Mouse (Mus musculus) frontal cortex, postnatal 25 days (tissue): ENCODE data around the gene Mymk.

Experiments used
- DNase-seq, 2 experiments: peaks; one replicate each; pipeline ENCODE4 v3.0.0; 2022; ENCODE audit warnings: low spot score in 2 of 2

Gene Mymk

DNA sequence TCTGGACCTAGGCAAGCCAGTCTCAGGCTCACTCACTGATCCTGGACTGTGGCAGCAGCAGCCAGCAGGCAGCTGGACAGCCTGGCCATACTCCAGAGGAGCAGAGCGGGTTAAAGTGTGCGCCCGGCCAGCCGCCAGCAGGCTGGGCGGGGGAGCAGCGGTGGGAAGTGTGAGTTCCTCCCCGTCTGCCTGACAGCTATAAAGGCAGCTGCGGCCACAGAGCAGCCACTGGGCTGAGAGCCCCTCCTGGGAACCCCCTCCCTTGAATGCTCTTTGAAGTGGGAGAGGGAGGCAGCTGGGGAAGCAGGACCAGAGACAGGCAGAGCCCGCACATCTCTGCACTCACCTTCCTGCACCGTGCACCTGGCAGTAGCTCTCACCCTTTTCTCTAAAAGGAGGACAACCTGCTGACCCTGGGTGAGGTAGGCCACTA lies 7.2 kb upstream of the Mymk start, which contains the start of gene Adamtsl2:
Adamtsl2 (plus strand) TSS at position 228 of the 433 bp plus-strand sequence.
- peak in 1 of 2 experiments; percentile 38 for DNase-seq

DNA sequence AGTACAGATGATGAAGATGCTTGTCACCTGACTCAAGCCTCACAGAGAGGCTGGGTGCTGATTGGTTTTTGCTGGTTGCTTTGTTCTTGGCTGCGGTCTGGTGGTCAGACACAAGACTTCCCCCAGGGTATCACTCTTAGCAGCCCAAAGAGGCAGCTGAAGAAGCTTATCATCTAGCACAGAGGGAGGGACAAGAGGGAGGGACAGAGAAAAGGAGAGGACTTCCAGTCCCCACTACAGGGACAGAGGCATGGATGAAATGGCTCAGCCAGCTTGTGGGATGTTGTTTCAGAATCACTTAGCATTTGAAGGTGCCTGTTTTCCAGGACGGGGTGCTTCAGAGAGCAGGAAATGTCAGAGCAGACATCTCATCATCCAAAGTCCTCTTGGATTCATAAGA lies 6.3 kb upstream of the Mymk start:
- DNase-seq: no peak

DNA sequence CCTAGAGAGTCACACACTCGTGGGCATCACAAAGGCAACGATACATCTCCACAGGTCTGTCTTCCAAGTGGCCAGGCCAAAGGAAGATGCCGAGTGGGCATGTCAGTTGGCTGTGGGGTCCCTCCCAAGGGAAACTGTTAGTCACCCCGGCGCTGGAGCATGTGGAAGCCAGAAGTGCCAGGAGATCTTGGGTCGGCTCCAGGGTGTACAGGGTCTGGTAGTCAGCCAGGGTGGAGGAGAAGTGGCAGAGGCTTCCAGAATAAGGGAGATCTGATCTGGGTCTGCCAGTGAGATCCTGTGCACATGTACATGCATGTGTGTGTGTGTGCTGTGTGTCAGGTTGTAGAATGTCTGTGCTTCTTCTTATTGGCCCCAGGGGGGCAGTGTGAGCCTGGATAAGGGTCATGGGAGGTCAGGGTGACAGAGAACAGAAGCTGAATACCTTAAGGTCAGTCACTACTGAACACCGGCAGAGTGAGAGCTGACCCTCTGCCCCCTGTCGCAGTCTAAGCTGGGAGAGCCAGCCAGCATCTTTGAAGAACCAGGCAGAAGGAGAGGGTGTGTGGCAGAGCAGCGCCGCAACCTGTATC lies 5.8 kb upstream of the Mymk start:
- DNase-seq: no peak

DNA sequence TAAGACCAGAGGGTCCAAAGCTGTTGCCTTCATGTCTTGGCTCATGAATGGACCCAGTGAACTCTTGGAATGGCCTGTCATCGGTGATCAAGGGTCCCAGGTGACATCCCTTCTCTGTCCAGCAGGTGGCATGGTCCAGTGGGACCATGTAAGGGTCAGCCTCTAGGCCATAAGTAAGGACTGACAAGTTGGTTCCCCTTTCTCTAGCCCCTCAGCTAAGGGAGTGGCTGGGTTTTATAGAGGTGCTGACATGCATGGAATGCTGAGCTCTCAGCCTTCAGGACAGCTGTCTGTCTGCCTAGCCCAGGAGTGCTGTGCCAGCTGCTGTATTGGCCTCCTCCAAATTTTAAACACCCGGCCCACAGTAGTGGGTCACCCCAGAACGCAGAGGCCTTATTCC lies 3.5 kb upstream of the Mymk start:
- DNase-seq: no peak

DNA sequence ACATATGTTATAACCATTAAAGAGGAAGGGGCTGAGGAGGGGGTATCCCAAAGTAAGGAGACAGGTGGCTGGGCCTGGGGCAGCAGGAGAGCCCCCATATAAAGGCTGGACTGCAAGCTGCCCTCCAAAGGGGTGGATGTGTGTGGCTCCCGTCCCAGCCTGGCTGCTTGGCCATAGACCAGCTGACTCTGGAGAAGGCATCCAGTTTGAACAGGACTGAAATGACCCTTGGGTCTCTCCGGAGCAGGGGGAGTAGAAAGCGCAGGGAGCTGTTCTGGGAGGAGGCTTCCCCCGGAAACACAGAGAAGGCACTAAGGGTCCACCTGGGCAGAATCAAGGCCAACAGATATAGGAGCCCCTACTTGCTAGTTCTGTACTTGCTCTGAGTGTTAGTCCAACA lies 2.8 kb upstream of the Mymk start:
- no peak for DNase-seq

DNA sequence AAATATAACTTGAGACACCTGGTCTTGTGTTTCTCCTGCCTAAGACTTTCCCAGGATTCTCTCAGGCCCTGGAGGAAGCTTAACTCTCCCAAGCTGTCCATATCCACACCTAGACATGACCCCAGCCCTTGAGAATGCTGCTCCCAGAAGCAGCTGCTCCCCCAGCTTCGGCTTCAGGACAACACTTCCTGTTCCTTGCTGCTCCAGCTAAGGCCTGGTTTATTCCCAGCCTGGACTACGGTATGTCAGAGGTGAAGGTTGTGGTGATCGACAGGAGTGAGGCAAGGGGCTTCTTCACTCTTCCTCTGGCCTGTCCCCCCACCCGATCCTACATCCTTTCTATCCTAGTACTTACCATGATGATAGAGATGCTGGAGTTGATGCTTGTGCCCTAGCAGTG lies 1.4 kb upstream of the Mymk start:
- DNase-seq: no peak

DNA sequence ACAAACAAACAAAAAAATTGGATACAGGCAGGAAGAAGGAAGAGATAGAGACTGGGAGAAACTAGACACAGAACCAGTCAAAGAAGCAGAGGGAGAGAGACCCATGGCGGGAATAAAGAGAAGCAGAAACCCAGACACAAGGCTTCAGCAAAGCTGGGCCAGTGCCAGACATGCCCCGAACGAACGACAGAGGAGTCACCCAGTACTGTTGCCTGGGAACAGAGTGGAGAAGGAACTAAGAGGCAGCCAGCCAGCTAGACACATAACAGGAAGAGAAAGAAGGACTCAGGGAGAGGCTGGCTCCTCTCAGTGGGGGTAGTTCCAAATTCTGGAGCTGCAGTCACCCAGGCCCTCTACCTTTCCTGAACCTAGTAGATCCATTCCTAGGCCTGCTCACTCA lies 842 bp downstream of the Mymk start:
- peak; percentile 68 to 69 for DNase-seq

DNA sequence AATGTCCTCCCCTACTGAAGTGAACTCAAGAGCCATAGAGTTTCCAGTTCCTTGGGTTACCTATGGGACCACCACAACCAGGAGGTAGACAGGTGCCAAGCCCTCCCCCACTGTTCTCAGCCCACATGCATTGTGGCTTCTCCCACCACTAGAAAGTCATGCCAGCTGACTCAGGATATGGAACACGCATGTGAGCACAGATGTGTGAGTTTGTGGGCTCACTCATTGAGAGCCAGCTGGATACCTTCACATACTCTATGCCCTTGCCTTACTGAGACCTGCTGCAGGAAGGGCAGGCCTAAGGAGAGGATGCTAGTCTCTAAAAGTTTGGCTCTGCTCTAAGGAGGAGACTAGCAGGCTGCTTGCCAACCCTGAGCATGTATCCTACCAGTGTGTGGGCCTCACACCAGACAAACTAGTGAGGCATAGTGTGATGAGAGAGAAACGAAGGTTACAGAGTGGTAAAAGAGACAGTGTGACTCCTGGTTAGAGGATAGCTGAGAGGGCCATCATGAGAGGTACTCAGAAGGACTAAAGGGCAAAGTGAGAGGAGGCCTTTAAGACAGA lies 1.6 kb downstream of the Mymk start:
- DNase-seq: no peak

DNA sequence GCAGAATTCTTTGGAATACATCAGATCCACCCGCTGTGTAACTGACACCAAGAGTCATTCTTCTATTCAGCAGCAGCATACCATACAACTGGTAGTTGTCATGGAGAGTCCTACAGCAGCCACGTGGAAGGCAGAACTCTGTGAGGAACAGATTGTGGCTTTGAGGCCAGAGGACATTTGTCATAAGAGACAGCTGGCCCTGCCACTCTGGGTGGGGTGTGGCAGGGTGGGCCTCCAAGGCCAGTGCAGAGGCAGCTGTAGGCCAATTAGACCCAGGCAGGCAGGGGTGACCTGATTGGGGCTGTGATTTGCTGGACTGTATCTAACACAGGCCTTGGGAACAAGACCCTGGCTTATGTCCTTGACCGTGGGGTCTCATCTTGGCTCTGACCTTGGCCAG lies 2.3 kb downstream of the Mymk start:
- DNase-seq: no peak

DNA sequence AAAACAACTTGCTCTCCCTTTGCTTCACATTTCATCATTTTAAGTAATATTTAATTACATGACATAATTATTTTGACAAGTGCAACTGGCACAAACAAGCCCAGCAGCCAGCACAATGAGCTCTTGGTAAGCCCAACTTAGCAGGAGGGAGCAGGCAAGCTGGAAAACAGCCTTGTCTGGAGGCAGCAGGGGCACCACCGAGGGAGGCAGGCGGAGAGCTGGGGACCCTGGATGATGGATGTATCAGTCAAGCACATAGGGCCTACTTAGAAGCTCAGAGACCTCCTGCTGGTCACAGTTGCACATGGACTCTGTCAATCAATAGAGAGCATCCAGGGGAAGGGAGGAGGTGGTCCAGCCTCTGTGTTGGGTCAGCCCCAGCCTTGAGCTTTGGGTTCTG lies 4.0 kb downstream of the Mymk start:
- DNase-seq: no peak

DNA sequence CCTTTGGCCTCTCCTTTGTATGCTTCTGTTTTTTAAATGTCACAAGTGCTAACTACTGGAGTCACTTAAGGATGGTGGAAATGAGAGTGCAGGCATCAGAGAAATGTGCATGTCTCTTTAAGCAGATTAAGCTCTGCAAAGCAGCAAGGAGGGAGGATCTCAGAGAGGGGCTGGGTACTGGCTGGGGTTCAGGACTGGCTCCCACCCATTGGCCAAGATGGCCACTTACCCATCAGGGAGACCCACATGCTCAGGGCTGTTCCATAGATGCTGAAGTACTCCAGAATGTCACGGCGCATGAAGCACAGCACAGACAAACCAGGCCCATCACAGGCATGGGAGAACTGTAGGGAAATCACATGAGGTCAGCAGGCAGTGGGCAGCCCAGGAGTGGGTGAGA lies 4.9 kb downstream of the Mymk start:
- DNase-seq: no peak

DNA sequence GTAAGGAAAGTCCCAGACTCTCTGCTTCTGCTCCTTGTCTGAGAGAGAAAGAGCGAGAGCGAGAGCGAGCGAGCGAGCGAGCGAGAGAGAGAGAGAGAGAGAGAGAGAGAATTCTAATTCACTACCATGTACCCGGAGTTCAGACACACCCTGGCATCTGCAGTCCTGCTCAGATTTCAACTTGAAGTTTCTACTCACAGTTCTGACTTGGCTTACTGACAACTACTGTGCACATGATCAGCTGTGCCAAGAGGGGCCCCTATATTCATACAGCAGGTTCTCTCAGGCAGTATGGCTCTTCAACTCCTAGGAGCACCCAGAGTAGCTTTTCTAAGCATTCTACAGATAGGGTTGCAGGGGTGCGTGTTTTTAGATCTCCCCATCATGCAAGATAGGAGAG lies 12.8 kb downstream of the Mymk start:
- no peak for DNase-seq

DNA sequence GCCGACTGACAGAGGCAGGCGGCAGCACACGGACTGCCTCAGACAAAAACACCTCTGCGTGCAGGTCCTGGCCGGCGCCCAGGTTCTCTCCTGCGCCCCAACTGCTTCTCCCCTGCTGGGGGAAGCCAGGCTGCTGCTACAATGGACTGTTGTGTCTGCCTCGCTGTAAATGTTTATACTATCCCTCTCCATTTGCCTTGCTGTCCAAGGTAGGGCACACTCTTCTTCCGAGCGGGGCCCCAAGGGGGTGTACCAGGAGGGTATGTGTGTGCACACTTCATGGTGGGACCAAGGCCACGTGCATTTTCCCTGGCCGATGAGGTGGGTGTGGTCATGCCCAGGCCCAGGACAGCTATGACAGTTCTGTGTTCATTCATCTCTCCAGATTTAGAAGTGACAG lies 13.2 kb downstream of the Mymk start:
- no peak for DNase-seq

DNA sequence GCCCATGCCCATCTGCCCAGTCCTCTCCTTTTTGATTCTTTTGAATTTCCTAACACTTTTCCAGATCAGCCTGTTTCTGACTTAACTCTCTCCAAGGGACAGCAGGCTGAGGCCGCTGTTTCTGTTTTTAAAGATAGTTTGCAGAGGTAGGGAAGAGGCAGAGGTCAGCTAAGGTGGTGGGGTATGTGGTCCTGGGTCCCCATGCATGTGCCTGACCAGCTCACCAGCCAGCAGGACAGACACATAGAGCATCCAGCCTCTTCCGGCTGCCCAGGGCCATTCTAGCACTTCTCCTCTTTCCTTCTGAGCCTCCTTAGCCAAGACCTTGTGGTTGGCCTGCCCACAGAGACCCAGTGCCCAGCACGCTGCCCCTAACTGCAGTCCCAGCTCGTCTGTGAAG lies 13.7 kb downstream of the Mymk start:
- DNase-seq: no peak

DNA sequence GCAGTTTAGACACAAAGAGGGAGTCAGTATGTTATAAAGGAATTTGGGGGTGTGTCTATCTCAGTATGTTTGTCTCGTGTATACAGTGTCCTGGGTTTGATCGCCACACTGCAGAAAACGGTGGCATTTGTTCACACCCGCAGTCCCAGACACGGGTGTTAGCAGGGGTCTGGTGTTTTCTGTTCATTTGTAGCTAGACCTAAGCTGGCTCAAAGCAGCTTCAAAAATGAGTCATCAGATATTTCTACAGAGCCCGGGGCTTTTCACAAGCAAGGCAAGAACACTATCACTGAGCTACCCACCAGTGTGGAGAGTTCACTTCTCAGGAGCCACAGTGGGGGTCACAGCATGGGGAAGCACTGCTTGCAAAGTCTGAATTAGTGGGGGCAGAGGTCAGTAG lies 22.6 kb downstream of the Mymk start:
- DNase-seq: no peak

DNA sequence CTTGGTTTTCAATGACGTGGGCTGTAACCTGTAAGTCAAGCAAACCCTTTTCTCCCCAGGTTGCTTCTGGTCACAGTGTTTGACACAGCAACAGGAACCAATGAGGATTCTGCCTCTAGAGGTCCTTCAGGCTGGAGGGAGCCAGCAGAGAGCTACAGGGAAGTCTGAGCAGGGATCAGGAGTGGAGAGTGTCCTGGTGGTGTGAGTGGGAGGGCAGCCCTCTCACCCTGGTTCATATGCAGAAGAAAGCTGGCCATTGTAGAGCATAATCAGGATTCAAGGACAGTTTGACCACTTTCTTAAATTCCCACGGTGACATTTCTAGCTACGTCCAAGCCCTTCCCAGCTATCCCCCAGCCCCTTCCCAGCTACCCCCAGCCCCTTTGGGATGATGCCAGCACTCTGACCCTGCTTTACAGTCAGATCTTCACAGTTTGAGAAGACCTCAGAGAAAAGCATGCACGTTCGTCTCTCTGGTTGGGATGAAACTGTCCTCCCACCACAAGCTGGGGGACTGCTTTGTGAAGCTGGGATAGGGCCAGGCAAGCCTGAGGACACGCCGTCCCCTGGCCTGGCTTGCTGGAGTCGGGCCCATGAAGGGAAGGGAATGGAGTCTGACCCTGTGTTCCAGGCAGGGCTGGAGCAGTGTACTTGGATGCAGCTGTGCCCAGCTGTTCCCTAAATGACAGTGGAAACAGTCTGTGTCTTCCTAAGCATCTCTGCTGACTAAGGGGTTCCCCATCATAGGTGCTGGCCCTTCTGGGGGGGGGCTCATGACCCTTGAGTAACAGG lies 25.8 kb downstream of the Mymk start:
- no peak for DNase-seq

DNA sequence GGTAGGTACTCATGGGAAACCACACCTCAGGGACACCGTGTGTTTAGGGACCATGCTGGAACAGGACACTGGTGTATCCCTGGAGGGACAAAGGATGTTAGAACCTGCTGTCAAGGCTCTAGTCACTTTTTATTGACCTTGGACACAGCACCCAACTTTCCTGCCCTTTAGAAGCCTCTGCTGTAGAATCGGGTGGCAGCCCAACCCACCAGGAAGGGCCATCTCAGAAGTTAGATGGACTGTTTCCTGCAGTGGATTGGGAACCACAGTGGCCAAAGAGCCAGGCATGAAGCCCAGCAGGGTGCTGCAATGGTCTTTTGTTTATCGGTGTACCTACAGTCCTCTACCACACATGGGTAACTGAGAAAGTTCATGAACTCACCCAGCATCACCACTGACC lies 27.3 kb downstream of the Mymk start:
- no peak for DNase-seq

DNA sequence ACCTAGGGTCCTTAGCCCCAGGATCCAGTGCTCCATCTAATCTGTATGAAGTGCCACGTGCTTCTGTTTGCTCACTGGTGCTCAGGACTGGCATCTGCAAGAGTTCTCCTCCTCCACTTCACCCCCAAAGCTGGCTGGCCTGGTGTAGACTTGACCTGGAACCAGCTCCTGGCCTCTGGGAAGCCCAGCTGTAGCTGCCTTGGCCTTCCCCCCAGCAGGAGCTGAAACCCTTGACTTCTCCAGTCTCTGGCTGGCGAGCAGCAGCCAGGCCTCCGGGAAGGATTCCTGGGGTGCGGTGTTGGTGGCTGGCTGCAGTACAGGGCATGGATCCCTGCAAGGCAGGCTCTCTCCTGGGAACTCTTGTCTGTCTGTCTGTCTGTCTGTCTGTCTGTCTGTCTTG lies 27.8 kb downstream of the Mymk start:
- DNase-seq: no peak

DNA sequence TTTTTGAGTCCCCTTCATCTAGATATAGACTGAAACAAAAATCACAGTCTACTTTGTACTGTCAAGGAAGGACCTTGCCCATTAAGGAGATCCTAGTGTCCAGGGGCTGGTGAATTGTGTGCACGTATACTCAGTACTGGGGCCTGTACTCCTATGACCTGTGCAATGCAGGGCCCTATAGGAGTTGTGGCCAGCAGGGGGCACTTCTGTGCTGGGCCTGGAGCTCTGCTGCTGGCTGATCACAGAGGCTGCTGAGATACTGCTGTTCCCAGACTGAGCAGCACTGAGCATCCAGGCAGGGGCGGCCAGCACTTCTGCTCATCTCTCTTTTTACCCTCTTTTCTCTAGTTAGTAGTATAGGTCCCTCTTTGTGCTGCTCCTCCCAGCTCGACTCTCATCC lies 28.5 kb downstream of the Mymk start:
- DNase-seq: peak; percentile 79 to 87

DNA sequence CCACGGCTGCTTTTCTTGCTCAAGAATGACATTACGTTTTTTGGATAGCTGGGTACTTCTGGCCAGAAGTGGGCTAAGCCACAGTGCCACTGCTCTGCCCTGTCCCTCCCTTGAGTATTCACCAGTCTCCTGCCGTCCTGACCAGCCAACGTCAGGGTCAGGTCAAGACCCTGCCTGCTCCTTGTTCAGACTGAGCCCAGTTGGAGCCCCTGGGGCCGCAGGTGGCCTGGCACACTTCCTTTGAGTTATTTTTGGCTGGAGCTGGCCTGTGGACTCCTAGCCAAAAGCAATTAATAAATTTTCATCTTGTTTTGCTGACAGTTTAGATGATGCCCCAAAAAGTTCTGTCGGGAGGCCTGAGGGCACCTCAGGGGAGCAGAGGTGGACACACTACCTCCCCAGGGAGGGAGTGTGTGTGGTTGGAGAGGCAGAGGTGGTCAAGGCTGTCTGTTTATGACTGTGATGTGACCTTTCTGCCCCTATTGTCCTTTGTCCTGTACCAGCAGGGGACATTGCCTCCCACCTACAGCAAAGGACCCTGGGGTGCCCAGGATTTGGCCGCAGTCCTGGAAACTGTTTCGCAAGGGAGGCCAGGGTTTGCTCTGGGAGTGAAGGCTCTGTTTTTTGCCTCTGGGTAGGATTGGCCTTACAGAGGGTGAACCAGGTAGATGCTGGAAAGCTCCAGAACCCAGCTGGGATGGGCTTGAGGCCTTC lies 29.7 kb downstream of the Mymk start:
- no peak for DNase-seq

DNA sequence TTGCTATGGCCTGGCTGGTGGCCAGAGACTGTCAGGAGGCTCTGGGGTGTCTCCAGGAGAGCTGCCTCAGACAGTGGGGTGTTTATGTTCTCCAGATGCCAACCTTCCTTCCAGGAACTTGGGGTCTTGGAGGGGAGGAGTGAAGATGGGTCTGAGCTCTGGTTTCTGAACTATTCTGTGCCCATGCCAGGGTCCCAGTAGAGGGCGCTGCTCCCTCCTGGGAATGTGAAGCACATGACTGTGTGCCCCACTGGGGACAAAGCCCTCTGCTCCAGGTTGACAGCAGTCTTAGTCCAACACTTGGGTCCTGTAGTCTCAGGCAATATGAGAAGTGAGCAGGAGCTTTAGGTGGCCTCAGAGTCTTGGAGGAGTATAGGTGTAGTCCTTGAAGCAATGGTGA lies 32.7 kb downstream of the Mymk start:
- DNase-seq: no peak

DNA sequence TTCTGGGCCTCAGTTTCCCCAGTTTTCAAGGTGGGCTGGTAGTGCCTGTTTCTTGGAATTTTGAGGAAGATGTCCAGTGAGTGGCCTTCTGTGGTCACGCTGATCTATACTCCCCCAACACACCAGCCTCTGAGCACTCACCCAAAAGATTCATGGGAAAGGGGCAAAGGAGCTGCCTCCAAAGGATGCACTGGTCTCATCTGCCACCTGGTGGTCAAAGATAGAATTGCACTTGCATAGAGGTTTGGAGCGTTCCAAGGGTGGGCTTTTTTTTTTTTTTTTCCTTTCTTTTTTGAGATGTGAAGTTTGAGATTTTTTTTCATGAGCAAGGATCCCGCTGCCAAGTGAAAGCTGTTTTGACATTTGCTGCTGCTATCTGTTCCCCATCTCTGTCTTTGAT lies 33.4 kb downstream of the Mymk start:
- peak in 1 of 2 experiments; percentile 66 for DNase-seq

DNA sequence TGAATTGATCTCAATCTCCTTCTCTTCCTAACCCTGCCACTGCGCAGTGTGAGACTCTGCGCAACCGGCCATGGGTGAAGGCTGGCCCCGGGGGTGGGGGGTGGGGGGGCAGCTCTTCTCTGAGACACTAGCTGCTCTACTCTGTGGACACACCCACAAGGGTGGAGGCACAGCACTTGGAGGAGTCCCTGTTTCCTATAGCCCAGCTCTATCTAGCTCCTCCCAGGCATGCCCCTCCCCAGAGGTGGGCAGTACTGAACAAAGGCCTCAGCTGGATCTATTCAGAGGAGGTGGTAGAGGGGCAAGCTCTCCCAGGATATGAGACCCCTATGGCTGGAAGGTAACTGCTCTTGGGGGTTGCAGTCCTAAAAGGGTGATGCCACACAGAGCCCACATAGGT lies 35.0 kb downstream of the Mymk start:
- DNase-seq: no peak
